ENCODE assay signal across 16 mouse cellular contexts in the genomic region with DNA sequence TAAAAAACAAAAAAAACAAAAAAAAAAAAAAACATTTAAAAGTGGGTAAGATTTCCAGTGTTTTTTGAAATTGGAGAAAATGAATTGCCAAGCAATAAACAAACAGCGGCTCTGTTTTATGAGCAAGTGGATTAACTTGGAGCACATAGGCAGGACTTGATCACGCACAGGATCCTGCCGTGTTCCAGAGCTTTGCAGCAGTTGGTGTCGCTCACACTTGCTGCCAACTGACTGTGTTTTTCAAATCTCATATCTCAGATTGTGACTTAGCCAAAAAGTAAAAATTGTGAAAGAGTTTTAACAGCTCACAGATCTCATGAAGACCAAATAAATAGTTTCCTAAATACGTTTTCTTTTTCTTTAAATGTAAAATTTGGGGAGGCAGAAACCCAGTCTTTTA.
"Had no signal": no experiment of that assay in that cellular context is flagged by ENCODE, and none has a peak within 500 bp of the region (broad histone marks: within the 10 kb centered on the region; RNA-seq: fewer than 3 reads in every experiment).

No protein-coding gene starts in this region.

- ATAC-seq: intestine, postnatal 0 days; midbrain, embryonic 15.5 days had no signal

- H3K4me2 ChIP-seq: liver, embryonic 11.5 days; liver, embryonic 15.5 days; midbrain, embryonic 11.5 days; midbrain, embryonic 15.5 days; neural tube, embryonic 12.5 days; stomach, embryonic 15.5 days had no signal

- H3K9me3 ChIP-seq: limb, embryonic 10.5 days; liver, embryonic 15.5 days; megakaryocyte, embryonic 14.5 days; midbrain, embryonic 15.5 days; neural tube, embryonic 12.5 days; stomach, embryonic 15.5 days had no signal

- H3K4me1 ChIP-seq: limb, embryonic 10.5 days; liver, embryonic 15.5 days; midbrain, embryonic 15.5 days; neural tube, embryonic 12.5 days; stomach, embryonic 15.5 days had no signal

- DNase-seq: kidney, adult 8-10 months; kidney, postnatal 36 days; lung, adult 2 months; lung, postnatal 10 days; thymus, postnatal 36 days had no signal

- H3K9ac ChIP-seq: liver, embryonic 15.5 days; midbrain, embryonic 15.5 days; neural tube, embryonic 12.5 days; stomach, embryonic 15.5 days had no signal

- H3K27me3 ChIP-seq: liver, embryonic 15.5 days; megakaryocyte, embryonic 14.5 days; midbrain, embryonic 15.5 days; neural tube, embryonic 12.5 days; stomach, embryonic 15.5 days had no signal

- H3K4me3 ChIP-seq: limb, embryonic 10.5 days; liver, embryonic 15.5 days; megakaryocyte, embryonic 14.5 days; midbrain, embryonic 15.5 days; neural tube, embryonic 12.5 days; stomach, embryonic 15.5 days had no signal

- H3K36me3 ChIP-seq: limb, embryonic 10.5 days; liver, embryonic 15.5 days; midbrain, embryonic 15.5 days; neural tube, embryonic 12.5 days; stomach, embryonic 15.5 days had no signal

- H3K27ac ChIP-seq: kidney, postnatal 0 days; limb, embryonic 10.5 days; liver, embryonic 15.5 days; macrophage; midbrain, embryonic 15.5 days; neural tube, embryonic 12.5 days; stomach, embryonic 15.5 days had no signal
